Mouse (Mus musculus) retina, postnatal 1 day (tissue): ENCODE results near the gene 9230102O04Rik.

Source experiments
- DNase-seq: peaks from one replicate; pipeline ENCODE4 v3.0.0-alpha.2; 2012

9230102O04Rik gene

DNA sequence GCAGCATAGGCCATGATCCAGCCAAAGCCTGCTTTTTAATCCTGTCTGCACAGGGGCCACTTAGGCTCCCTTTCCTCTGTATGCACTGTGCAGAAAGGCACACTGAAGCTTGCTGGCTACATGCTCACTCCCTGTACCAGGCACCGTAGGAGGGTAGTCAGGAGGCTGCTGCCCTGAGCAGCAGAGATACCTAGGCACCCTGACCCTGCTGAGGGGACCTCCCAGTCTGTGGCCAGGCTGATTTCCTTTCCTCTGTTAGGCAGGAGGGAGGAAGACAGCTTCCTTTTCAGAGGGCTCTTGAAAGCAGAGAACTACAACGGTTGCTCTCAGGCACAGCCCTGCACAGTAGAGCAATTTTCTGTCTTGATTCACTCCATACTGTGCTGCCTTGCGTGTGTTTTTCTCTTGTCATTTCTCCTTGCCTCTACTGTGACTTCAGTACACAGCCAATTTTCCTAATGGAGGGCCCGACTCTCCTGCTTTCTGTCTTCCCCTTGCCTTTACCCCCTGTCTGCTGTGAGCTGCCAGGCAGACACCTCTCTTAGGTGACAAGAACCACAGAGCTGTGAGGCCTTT lies 18.1 kb downstream of the 9230102O04Rik start:
- peak; percentile 10 for DNase-seq

DNA sequence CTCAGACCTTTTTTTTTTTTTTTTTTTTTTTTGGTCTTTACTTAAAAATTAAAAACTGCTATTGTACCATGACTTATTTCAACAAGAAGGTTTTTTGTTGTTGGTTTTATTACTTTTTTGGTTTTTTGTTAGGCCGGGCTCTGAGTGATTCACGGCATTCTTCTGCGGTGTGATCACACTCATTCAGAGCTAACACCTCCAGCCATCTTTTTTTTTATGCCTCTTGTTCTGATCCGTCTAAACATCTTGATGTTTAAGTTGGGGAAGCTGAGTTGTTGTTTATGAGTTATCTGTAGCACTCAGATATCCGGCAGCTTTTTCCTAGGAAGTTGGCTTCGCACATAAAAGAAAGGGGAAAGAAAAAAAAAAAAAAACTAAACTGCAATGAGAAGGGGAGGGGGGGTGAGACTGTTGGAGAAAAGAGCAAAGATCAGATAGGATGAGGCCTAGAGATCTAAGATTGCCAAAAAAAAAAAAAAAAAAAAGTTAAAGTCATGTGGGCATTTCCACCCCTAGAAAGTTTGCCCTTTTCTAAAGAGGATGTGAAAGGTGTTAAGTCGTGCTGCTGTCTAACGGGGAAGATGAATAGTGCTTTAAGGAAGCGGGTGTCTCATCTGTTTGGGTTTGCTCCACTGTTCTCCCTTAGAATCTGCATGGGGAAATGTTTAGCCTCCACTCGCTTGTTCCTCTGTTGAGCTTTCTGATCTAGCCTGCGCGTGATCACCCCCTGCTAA lies 22.1 kb downstream of the 9230102O04Rik start:
- no peak for DNase-seq

DNA sequence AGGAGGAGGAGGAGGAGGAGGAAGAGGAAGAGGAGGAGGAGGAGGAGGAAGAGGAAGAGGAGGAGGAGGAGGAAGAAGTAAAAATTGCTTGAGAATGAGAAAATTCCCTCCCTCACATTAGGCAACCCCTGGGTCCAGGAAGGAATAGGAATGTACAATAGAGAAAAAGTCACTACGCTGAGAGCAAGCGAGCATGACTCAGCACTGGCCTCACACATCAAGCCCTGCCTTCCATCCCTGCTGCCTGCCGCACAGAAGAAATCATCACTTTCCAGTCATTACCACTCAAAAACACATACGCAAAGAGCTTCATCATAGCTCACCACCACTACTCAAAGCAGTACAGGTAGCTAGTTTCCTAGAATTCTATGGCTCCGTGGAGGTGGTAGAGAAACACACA lies 28.6 kb downstream of the 9230102O04Rik start:
- DNase-seq = no peak

DNA sequence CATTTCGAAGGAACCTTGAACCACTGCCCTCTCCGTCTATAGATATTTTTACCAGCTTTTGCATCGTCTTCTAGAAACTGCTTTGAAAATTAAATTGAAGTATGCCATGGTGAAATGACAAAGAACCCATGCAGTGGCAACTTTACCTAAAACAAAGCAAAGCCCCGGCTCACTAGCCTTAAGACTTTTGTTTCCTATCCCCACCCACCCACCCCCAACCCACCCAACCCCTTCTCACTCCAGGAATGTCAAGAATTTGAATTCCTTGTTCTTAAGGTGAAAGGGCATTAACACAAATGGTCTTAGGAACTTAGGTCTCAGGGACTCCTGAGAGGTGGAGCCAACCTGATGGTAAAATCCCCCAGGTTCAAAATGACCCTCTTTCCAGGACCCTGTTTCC lies 33.5 kb downstream of the 9230102O04Rik start:
- DNase-seq = no peak

DNA sequence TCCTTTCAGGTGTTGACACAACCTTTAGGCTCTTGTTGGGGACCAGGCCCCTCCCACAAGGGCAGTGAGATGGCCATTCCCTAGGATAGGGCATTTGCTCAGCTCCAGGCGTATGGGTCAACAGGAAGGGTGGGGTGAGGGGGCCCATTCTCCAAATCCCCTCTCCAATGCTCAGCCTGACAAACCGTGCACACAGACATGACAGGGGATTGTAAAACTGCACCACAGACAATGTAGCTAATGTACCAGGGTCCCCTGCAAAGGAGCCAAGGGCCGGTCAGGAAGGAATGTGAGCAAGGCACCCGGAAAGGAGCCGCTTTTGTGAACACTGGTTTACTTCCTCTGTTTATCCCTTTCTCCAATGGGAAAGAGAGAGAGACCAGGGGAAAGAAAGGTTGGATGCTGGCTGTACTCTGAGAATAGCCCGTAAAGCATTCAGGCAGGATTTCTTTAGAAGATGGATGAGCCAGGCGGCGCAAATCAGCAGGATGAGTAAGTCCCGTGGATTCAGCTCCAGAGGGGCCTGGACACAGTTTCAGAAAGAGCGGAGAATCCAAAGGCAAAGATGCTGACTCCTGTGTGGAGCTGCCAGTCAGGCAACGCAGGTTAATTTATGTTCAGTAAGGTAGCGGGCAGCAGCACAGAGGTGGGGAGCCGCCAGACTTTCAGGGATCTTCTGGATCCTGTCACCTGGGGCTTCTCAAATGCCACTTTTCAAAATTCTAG lies 36.3 kb downstream of the 9230102O04Rik start:
- DNase-seq = no peak

DNA sequence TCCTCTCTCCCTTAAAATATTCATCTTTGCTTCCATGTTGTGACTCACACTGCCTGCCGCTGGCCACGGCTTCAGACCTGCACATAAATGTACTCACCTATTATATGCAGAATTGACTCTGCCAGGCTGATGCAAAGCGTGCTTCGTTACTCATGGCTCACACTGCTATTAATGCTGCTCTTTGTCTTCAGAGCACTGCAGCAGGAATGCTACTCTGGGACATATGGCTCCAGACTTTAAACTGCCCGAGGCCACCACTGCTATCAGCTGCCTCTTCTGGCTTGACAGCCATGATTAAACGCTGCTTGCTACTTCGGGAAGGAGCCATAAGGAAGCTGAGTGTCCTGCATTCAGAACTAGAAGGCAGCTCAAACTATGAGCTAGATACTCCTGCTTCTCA lies 54.1 kb downstream of the 9230102O04Rik start:
- peak; percentile 44 for DNase-seq

DNA sequence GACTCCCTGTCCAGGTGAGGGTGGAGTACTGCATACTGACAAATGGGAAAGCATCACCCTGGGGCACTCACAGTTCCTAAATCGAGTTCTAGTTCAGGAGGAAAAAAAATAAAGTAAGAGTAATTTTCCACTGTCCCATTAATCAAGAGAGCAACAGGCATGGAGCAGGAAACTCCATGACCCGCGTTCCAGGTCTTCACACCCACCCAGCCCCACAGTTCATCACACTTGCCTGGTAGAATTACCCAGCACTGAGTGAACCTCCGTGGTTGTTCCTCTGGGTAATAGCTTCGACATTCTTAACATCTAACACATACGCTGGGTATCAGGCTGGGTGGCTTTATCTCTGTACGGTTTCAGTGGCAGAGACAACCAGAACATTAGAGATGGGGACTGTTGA lies 55.6 kb downstream of the 9230102O04Rik start:
- no peak for DNase-seq
